Mouse (Mus musculus): ENCODE results near the gene Ccdc6.

GRCm38 (mm10) chr10:70168396-70168795 lies 71.5 kb downstream of the Ccdc6 start:
- TF ChIP-seq GATA1 (IDR thresholded peaks at IDR 0.05; ENCODE audit: low read length) (no peak), TAL1 (IDR thresholded peaks at IDR 0.05; ENCODE audit: low read length) (no peak)

Measured in erythroblast, embryonic 14.5 days (primary cell).